8 mouse cellular contexts compared by ENCODE assay signal in genomic region chr6:50808811-50809668, GRCm38 (mm10).
DNase-seq lines count a peak whose midpoint lies in the region.

No protein-coding gene starts in this region.

- 0 out of 2 replicates have a peak, but pooled peaks cover 9% of the 10 kb centered on the region for H3K27me3 ChIP-seq in heart, embryonic 10.5 days (ENCODE audit: insufficient read depth, poor library complexity, severe bottlenecking)

- intact Hi-C loops in heart, postnatal 14 days (cut with DNase I) = loop anchor here (1.0 kb wide), 1 partner anchor 128 kb away; no protein-coding TSS in a partner anchor
- intact Hi-C loops in gastrocnemius, postnatal 14 days (cut with DNase I; ENCODE audit: low total_unique reads) = loop anchor here (2.0 to 5.0 kb wide), 2 partner anchors 128 to 358 kb away; no protein-coding TSS in a partner anchor

- H3K4me3 ChIP-seq in heart, embryonic 10.5 days = peak overlapping the region; percentile 36; the same call in 1 of the 2 replicates

- no peaks in the 10 kb centered on the region for H3K9me3 ChIP-seq in heart, embryonic 10.5 days

- 58% methylated on average over 24 of the region's 24 CpGs for WGBS in heart, embryonic 10.5 days

- H3K27ac ChIP-seq in heart, embryonic 10.5 days = peak overlapping the region; percentile 70; the same call in 1 of the 2 replicates

- DNase-seq in heart, embryonic 10.5 days (ENCODE audit: low spot score) = no peak
- no peak for DNase-seq in heart, postnatal 14 days
- peak; percentile 17 for DNase-seq in retina, embryonic 14.5 days (ENCODE audit: low spot score)
- no peak for DNase-seq in retina, postnatal 1 day
- peak; percentile 23 to 61 for DNase-seq in kidney, postnatal 25 days
- DNase-seq in urinary bladder, postnatal 25 days (ENCODE audit: low spot score) = no peak
- DNase-seq in urinary bladder, adult 2 months (ENCODE audit: low spot score) = no peak
- no peak for DNase-seq in gastrocnemius, postnatal 14 days

- H3K4me1 ChIP-seq in heart, embryonic 10.5 days = peaks cover 22% of the 10 kb centered on the region

- no peaks in the 10 kb centered on the region for H3K36me3 ChIP-seq in heart, embryonic 10.5 days

Comparison
In these comparisons a context has a peak if more than half of its experiments do, and no peak if none do; other contexts are left out.
1. DNase-seq: peak in retina, embryonic 14.5 days (single experiment) and kidney, postnatal 25 days (2 of 2); none in heart, embryonic 10.5 days (single experiment), heart, postnatal 14 days (0 of 2), retina, postnatal 1 day (single experiment), urinary bladder, postnatal 25 days (single experiment), urinary bladder, adult 2 months (single experiment) and gastrocnemius, postnatal 14 days (single experiment).